ENCODE assay signal across 7 mouse cellular contexts in genomic region chr7:16816475-16817122, GRCm38 (mm10). TPM values are rescaled to one million over a fixed set of nuclear protein-coding genes. Genes with fewer than 3 reads are reported as not detected.
A peak's percentile ranks its signal among the peaks of the same experiment; 100 is the strongest.
DNase-seq lines count a peak whose midpoint lies in the region; ATAC-seq lines count a peak whose summit lies in the region.

Gene Fkrp (minus strand): TSS chr7:16816732.

- H3K4me1 ChIP-seq in forebrain, embryonic 16.5 days (replicated peaks; ENCODE audit: control insufficient read depth, insufficient read depth, low read length) = peaks cover 50% of the 10 kb centered on the region
- H3K4me1 ChIP-seq in hindbrain, embryonic 12.5 days = peaks cover 74% of the 10 kb centered on the region
- H3K4me1 ChIP-seq in midbrain, embryonic 10.5 days = peaks cover 74% of the 10 kb centered on the region

- H3K9me3 ChIP-seq in forebrain, embryonic 16.5 days (ENCODE audit: control insufficient read depth, low read length) = no peaks in the 10 kb centered on the region
- H3K9me3 ChIP-seq in hindbrain, embryonic 12.5 days (replicated peaks) = no peaks in the 10 kb centered on the region
- H3K9me3 ChIP-seq in midbrain, embryonic 10.5 days (replicated peaks) = no peaks in the 10 kb centered on the region

- peak within 1 kb of the TSS; percentile 97 for H3K27ac ChIP-seq in forebrain, embryonic 16.5 days (ENCODE audit: low read length)
- peak within 1 kb of the TSS; percentile 99 for H3K27ac ChIP-seq in hindbrain, embryonic 12.5 days
- peak within 1 kb of the TSS; percentile 100 for H3K27ac ChIP-seq in midbrain, embryonic 10.5 days (replicated peaks)

- intact Hi-C loops in left cerebral cortex, postnatal 14 days (cut with DNase I) = loop anchor here (5.0 kb wide), 1 partner anchor 414 kb away; the partner anchor contains the start of gene Zc3h4

- DNase-seq in R1 (ENCODE audit: low read depth, low spot score) = peak; percentile 30
- DNase-seq in cerebellum, adult 11-12 months = peak; percentile 66
- DNase-seq in left cerebral cortex, postnatal 14 days (ENCODE audit: low spot score in 2 of 2) = peak in 1 of 2 experiments; percentile 46
- DNase-seq in midbrain, embryonic 10.5 days (ENCODE audit: low spot score) = peak; percentile 66
- DNase-seq in spleen, postnatal 4 days (ENCODE audit: low spot score in 2 of 2) = peak; percentile 66 to 89

- under 1% methylated on average over 59 of the region's 64 CpGs for WGBS in forebrain, embryonic 16.5 days
- 1% methylated on average over 43 of the region's 64 CpGs for WGBS in hindbrain, embryonic 12.5 days
- under 1% methylated on average over 64 of the region's 64 CpGs for WGBS in midbrain, embryonic 10.5 days

- peaks cover 4% of the 10 kb centered on the region; the same call in 1 of the 2 replicates for H3K27me3 ChIP-seq in forebrain, embryonic 16.5 days (replicated peaks; ENCODE audit: control insufficient read depth, insufficient read depth, low read length)
- peaks cover 18% of the 10 kb centered on the region for H3K27me3 ChIP-seq in hindbrain, embryonic 12.5 days
- peaks cover 28% of the 10 kb centered on the region for H3K27me3 ChIP-seq in midbrain, embryonic 10.5 days (ENCODE audit: low read depth, poor library complexity, severe bottlenecking)

- ATAC-seq in forebrain, embryonic 16.5 days = peak; percentile 60
- peak; percentile 62 for ATAC-seq in hindbrain, embryonic 12.5 days (ENCODE audit: low FRiP score)

- H3K4me2 ChIP-seq in forebrain, embryonic 16.5 days (ENCODE audit: low read length) = peak within 1 kb of the TSS; percentile 93
- peak within 1 kb of the TSS; percentile 74 for H3K4me2 ChIP-seq in hindbrain, embryonic 12.5 days (replicated peaks)

- no peaks in the 10 kb centered on the region for H3K36me3 ChIP-seq in forebrain, embryonic 16.5 days (ENCODE audit: control insufficient read depth, insufficient read depth)
- H3K36me3 ChIP-seq in hindbrain, embryonic 12.5 days = 0 out of 2 replicates have a peak, but pooled peaks cover under 1% of the 10 kb centered on the region
- H3K36me3 ChIP-seq in midbrain, embryonic 10.5 days = peaks cover 26% of the 10 kb centered on the region

- H3K4me3 ChIP-seq in forebrain, embryonic 16.5 days (replicated peaks; ENCODE audit: low read length) = peak within 1 kb of the TSS; percentile 68
- peak within 1 kb of the TSS; percentile 80 for H3K4me3 ChIP-seq in hindbrain, embryonic 12.5 days
- H3K4me3 ChIP-seq in midbrain, embryonic 10.5 days = peak within 1 kb of the TSS; percentile 98

- H3K9ac ChIP-seq in forebrain, embryonic 16.5 days (replicated peaks; ENCODE audit: low read depth, low read length) = peak within 1 kb of the TSS; percentile 99
- peak within 1 kb of the TSS; percentile 99 for H3K9ac ChIP-seq in hindbrain, embryonic 12.5 days

RNA-seq across cellular contexts. Expression of gene Fkrp, which starts in this region (rescaled TPM):
- polyA plus RNA-seq in forebrain, embryonic 16.5 days (2015; fragmentation: Nextera tagmentation; extraction: Ambion mirVana) = 23.1 and 29.0 TPM in 2 replicates
- 38.7 and 39.1 TPM in 2 replicates for polyA plus RNA-seq in hindbrain, embryonic 12.5 days (2016; fragmentation: Nextera tagmentation; extraction: Ambion mirVana)
- 10 to 100 TPM; 50.3 to 57.2 TPM for total RNA-seq in left cerebral cortex, postnatal 14 days (2021)
- 28.3 and 32.9 TPM in 2 replicates for polyA plus RNA-seq in midbrain, embryonic 10.5 days (2016; fragmentation: Nextera tagmentation; extraction: Ambion mirVana)
